Comparison of ENCODE assay signal across 15 mouse cellular contexts in genomic region chr4:31878493-31879191, GRCm38 (mm10).
A peak's percentile ranks its signal among the peaks of the same experiment; 100 is the strongest.
DNase-seq lines count a peak whose midpoint lies in the region; ATAC-seq and TF ChIP-seq lines count a peak whose summit lies in the region.
"Had no signal": no experiment of that assay in that cellular context is flagged by ENCODE, and none has a peak within 500 bp of the region (broad histone marks: within the 10 kb centered on the region; RNA-seq: fewer than 3 reads in every experiment).

No protein-coding gene starts in this region.

- ATAC-seq in lung, embryonic 15.5 days (ENCODE audit: borderline replicate concordance, extremely low read depth, low FRiP score, low TSS enrichment) = no peak
- ATAC-seq in lung, postnatal 0 days = no peak

- H3K27ac ChIP-seq in lung, embryonic 15.5 days = no peak overlapping the region
- no peak overlapping the region for H3K27ac ChIP-seq in lung, postnatal 0 days (ENCODE audit: low read length)
- no peak overlapping the region for H3K27ac ChIP-seq in hindbrain, embryonic 10.5 days
- H3K27ac ChIP-seq: embryonic facial prominence, embryonic 12.5 days; left cerebral cortex, adult 2 months had no signal

- H3K9ac ChIP-seq in lung, embryonic 15.5 days = no peak overlapping the region
- no peak overlapping the region for H3K9ac ChIP-seq in lung, postnatal 0 days (replicated peaks; ENCODE audit: low read depth)
- H3K9ac ChIP-seq: embryonic facial prominence, embryonic 12.5 days; lung, embryonic 14.5 days had no signal

- DNase-seq in lung, postnatal 0 days (ENCODE audit: low spot score) = no peak
- peak; percentile 17 for DNase-seq in hindbrain, embryonic 10.5 days (ENCODE audit: low spot score)
- DNase-seq in mesoderm, embryonic 11.5 days (ENCODE audit: low read depth, low spot score) = peak; percentile 46
- DNase-seq in retina, embryonic 14.5 days (ENCODE audit: low spot score) = peak; percentile 50
- no peak for DNase-seq in layer of hippocampus, adult 9-10 months (ENCODE audit: low spot score)
- no peak for DNase-seq in ovary, adult 18-20 months (ENCODE audit: low spot score)
- DNase-seq: adrenal gland, adult 2 months; cerebellum, postnatal 36 days; kidney, postnatal 10 days; liver; right cerebral cortex, adult 18-20 months had no signal

- 36% methylated on average over 10 of the region's 10 CpGs for WGBS in lung, embryonic 15.5 days
- 46% methylated on average over 10 of the region's 10 CpGs for WGBS in lung, postnatal 0 days
- 59% methylated on average over 10 of the region's 10 CpGs for WGBS in hindbrain, embryonic 10.5 days

- no peaks in the 10 kb centered on the region for H3K9me3 ChIP-seq in lung, embryonic 15.5 days
- no peaks in the 10 kb centered on the region for H3K9me3 ChIP-seq in lung, postnatal 0 days (ENCODE audit: low read length)
- H3K9me3 ChIP-seq in hindbrain, embryonic 10.5 days = no peaks in the 10 kb centered on the region
- H3K9me3 ChIP-seq: embryonic facial prominence, embryonic 12.5 days had no signal

- no peaks in the 10 kb centered on the region for H3K36me3 ChIP-seq in lung, embryonic 15.5 days
- H3K36me3 ChIP-seq in lung, postnatal 0 days (ENCODE audit: insufficient read depth, low read length) = no peaks in the 10 kb centered on the region
- no peaks in the 10 kb centered on the region for H3K36me3 ChIP-seq in hindbrain, embryonic 10.5 days
- H3K36me3 ChIP-seq: embryonic facial prominence, embryonic 12.5 days had no signal

- TF ChIP-seq CTCF in lung, postnatal 0 days (IDR thresholded peaks at IDR 0.05) = no peak

- no peak for TF ChIP-seq EP300 in lung, postnatal 0 days (IDR thresholded peaks at IDR 0.05)

- no peaks in the 10 kb centered on the region for H3K27me3 ChIP-seq in lung, embryonic 15.5 days
- no peaks in the 10 kb centered on the region for H3K27me3 ChIP-seq in lung, postnatal 0 days (replicated peaks; ENCODE audit: insufficient read depth, low read length)
- no peaks in the 10 kb centered on the region for H3K27me3 ChIP-seq in hindbrain, embryonic 10.5 days (ENCODE audit: insufficient read depth, poor library complexity, severe bottlenecking)
- H3K27me3 ChIP-seq: embryonic facial prominence, embryonic 12.5 days had no signal

- 0 out of 2 replicates have a peak overlapping the region, but pooled peaks have one; percentile 6 for H3K4me2 ChIP-seq in lung, embryonic 15.5 days
- no peak overlapping the region for H3K4me2 ChIP-seq in lung, postnatal 0 days (replicated peaks; ENCODE audit: low read depth, low read length)
- H3K4me2 ChIP-seq: embryonic facial prominence, embryonic 12.5 days; lung, embryonic 14.5 days had no signal

- H3K4me1 ChIP-seq in lung, embryonic 15.5 days = 0 out of 2 replicates have a peak, but pooled peaks cover 3% of the 10 kb centered on the region
- no peaks in the 10 kb centered on the region for H3K4me1 ChIP-seq in lung, postnatal 0 days (ENCODE audit: insufficient read depth, low read depth, low read length)
- peaks cover 32% of the 10 kb centered on the region for H3K4me1 ChIP-seq in hindbrain, embryonic 10.5 days (replicated peaks)
- H3K4me1 ChIP-seq: embryonic facial prominence, embryonic 12.5 days had no signal

- no peak overlapping the region for H3K4me3 ChIP-seq in lung, embryonic 15.5 days
- H3K4me3 ChIP-seq in lung, postnatal 0 days (ENCODE audit: low read depth, low read length) = no peak overlapping the region
- H3K4me3 ChIP-seq in hindbrain, embryonic 10.5 days = no peak overlapping the region
- H3K4me3 ChIP-seq: embryonic facial prominence, embryonic 12.5 days; left cerebral cortex, adult 2 months had no signal

Comparison
In these comparisons a context has a peak if more than half of its experiments do, and no peak if none do; other contexts are left out.
1. DNase-seq: peak in hindbrain, embryonic 10.5 days (single experiment), mesoderm, embryonic 11.5 days (single experiment) and retina, embryonic 14.5 days (single experiment); none in lung, postnatal 0 days (single experiment), layer of hippocampus, adult 9-10 months (single experiment) and ovary, adult 18-20 months (single experiment).